Mouse (Mus musculus): ENCODE data around the gene Cryba2.

GRCm38 (mm10) chr1:74900341-74901285 is 7.7 kb upstream of the Cryba2 start:
- TF ChIP-seq CTCF (IDR thresholded peaks at IDR 0.05; ENCODE audit: low read depth) (no peak), EP300 (IDR thresholded peaks at IDR 0.05; ENCODE audit: low read depth) (no peak)
